ENCODE assay signal across 12 mouse cellular contexts in genomic region chr2:143990997-143991396, GRCm38 (mm10). TPM values are rescaled to one million over a fixed set of nuclear protein-coding genes. Genes with fewer than 3 reads are reported as not detected.
DNase-seq lines count a peak whose midpoint lies in the region; ATAC-seq and TF ChIP-seq lines count a peak whose summit lies in the region.
"Had no signal": no experiment of that assay in that cellular context is flagged by ENCODE, and none has a peak within 500 bp of the region (broad histone marks: within the 10 kb centered on the region; RNA-seq: fewer than 3 reads in every experiment).

No protein-coding gene starts in this region.

- TF ChIP-seq CTCF in midbrain, postnatal 0 days (IDR thresholded peaks at IDR 0.05): no peak

- intact Hi-C loops in heart, postnatal 25 days (cut with DNase I): no loop called here

- H3K4me2 ChIP-seq in heart, embryonic 13.5 days: no peak overlapping the region
- H3K4me2 ChIP-seq in midbrain, postnatal 0 days (ENCODE audit: low read depth, low read length, poor library complexity, severe bottlenecking): no peak overlapping the region
- H3K4me2 ChIP-seq: midbrain, embryonic 12.5 days had no signal

- peaks cover 30% of the 10 kb centered on the region for H3K36me3 ChIP-seq in heart, embryonic 13.5 days
- no peaks in the 10 kb centered on the region for H3K36me3 ChIP-seq in midbrain, postnatal 0 days (ENCODE audit: insufficient read depth, low read length)
- H3K36me3 ChIP-seq in midbrain, embryonic 10.5 days: peaks cover 12% of the 10 kb centered on the region
- H3K36me3 ChIP-seq: midbrain, embryonic 12.5 days had no signal

- H3K9me3 ChIP-seq in heart, embryonic 13.5 days: no peaks in the 10 kb centered on the region
- no peaks in the 10 kb centered on the region for H3K9me3 ChIP-seq in midbrain, postnatal 0 days (ENCODE audit: low read length)
- H3K9me3 ChIP-seq in midbrain, embryonic 10.5 days (replicated peaks): no peaks in the 10 kb centered on the region
- H3K9me3 ChIP-seq: midbrain, embryonic 12.5 days had no signal

- ATAC-seq in heart, embryonic 13.5 days (ENCODE audit: extremely low read depth, insufficient number of reproducible peaks, low FRiP score, low TSS enrichment): no peak
- 0 out of 2 replicates have a peak, but pooled peaks have one; percentile 52 for ATAC-seq in midbrain, postnatal 0 days (ENCODE audit: low FRiP score)
- no peak for ATAC-seq in cerebellum, adult (ENCODE audit: insufficient number of reproducible peaks, low FRiP score, low TSS enrichment)
- ATAC-seq: forebrain, embryonic 16.5 days had no signal

- peaks cover 32% of the 10 kb centered on the region for H3K4me1 ChIP-seq in heart, embryonic 13.5 days
- H3K4me1 ChIP-seq in midbrain, postnatal 0 days (ENCODE audit: insufficient read depth, low read length): no peaks in the 10 kb centered on the region
- H3K4me1 ChIP-seq in midbrain, embryonic 10.5 days: peaks cover 11% of the 10 kb centered on the region; the same call in 1 of the 2 replicates

- WGBS in heart, embryonic 13.5 days: 22% methylated on average over 1 of the region's 1 CpGs
- WGBS in midbrain, postnatal 0 days: 4% methylated on average over 1 of the region's 1 CpGs
- 23% methylated on average over 1 of the region's 1 CpGs for WGBS in midbrain, embryonic 10.5 days

- peak overlapping the region; percentile 12; the same call in 1 of the 2 replicates for H3K27ac ChIP-seq in heart, embryonic 13.5 days (replicated peaks)
- H3K27ac ChIP-seq in midbrain, postnatal 0 days (ENCODE audit: low read depth, low read length): no peak overlapping the region
- no peak overlapping the region for H3K27ac ChIP-seq in midbrain, embryonic 10.5 days (replicated peaks)
- H3K27ac ChIP-seq: midbrain, embryonic 12.5 days had no signal

- no peaks in the 10 kb centered on the region for H3K27me3 ChIP-seq in heart, embryonic 13.5 days (replicated peaks)
- no peaks in the 10 kb centered on the region for H3K27me3 ChIP-seq in midbrain, postnatal 0 days (ENCODE audit: insufficient read depth, low read length)
- no peaks in the 10 kb centered on the region for H3K27me3 ChIP-seq in midbrain, embryonic 10.5 days (ENCODE audit: low read depth, poor library complexity, severe bottlenecking)
- H3K27me3 ChIP-seq: midbrain, embryonic 12.5 days had no signal

- no peak overlapping the region for H3K4me3 ChIP-seq in heart, embryonic 13.5 days
- H3K4me3 ChIP-seq in midbrain, postnatal 0 days (ENCODE audit: low read depth, low read length): no peak overlapping the region
- H3K4me3 ChIP-seq in midbrain, embryonic 10.5 days: no peak overlapping the region
- H3K4me3 ChIP-seq: midbrain, embryonic 12.5 days had no signal

- no peak for DNase-seq in heart, postnatal 25 days (ENCODE audit: low spot score)
- DNase-seq in midbrain, postnatal 0 days (ENCODE audit: low spot score): peak; percentile 46
- DNase-seq in midbrain, embryonic 10.5 days (ENCODE audit: low spot score): no peak
- DNase-seq in kidney, postnatal 36 days: peak; percentile 84 to 89
- DNase-seq in gastrocnemius, postnatal 25 days: no peak
- DNase-seq in testis, postnatal 14 days (ENCODE audit: low spot score): no peak

- no peak overlapping the region for H3K9ac ChIP-seq in heart, embryonic 13.5 days
- no peak overlapping the region for H3K9ac ChIP-seq in midbrain, postnatal 0 days (replicated peaks; ENCODE audit: low read length, poor library complexity, severe bottlenecking)
- H3K9ac ChIP-seq: midbrain, embryonic 12.5 days had no signal

RNA-seq across cellular contexts. Expression of gene Rrbp1, which starts 20.1 kb away (rescaled TPM):
- 61.7 and 65.1 TPM in 2 replicates for polyA plus RNA-seq in heart, embryonic 13.5 days (2015; fragmentation: Nextera tagmentation; extraction: Ambion mirVana)
- total RNA-seq in heart, postnatal 25 days (2021): 100 to 1,000 TPM; 112 TPM
- 33.8 and 33.9 TPM in 2 replicates for total RNA-seq in midbrain, postnatal 0 days (2014; rRNA removed)
- polyA plus RNA-seq in midbrain, postnatal 0 days (2015; fragmentation: Nextera tagmentation; extraction: Ambion mirVana): 16.9 and 22.4 TPM in 2 replicates
- polyA plus RNA-seq in midbrain, embryonic 10.5 days (2016; fragmentation: Nextera tagmentation; extraction: Ambion mirVana): 41.7 and 48.0 TPM in 2 replicates
- 10 to 100 TPM; 43.4 to 55.8 TPM for total RNA-seq in gastrocnemius, postnatal 25 days (2021)

RNA-seq across cellular contexts. Expression of gene Banf2, which starts 41.9 kb away (rescaled TPM):
- not detected in 2 replicates for polyA plus RNA-seq in heart, embryonic 13.5 days (2015; fragmentation: Nextera tagmentation; extraction: Ambion mirVana)
- not detected for total RNA-seq in heart, postnatal 25 days (2021)
- not detected in 2 replicates for total RNA-seq in midbrain, postnatal 0 days (2014; rRNA removed)
- polyA plus RNA-seq in midbrain, postnatal 0 days (2015; fragmentation: Nextera tagmentation; extraction: Ambion mirVana): not detected in 2 replicates
- not detected in 2 replicates for polyA plus RNA-seq in midbrain, embryonic 10.5 days (2016; fragmentation: Nextera tagmentation; extraction: Ambion mirVana)
- total RNA-seq in gastrocnemius, postnatal 25 days (2021): not detected
- total RNA-seq: adrenal gland, adult 18-20 months had no signal
- polyA plus RNA-seq: forebrain, embryonic 16.5 days; heart, embryonic 14.5 days; midbrain, embryonic 12.5 days had no signal

Comparison
In these comparisons a context has a peak if more than half of its experiments do, and no peak if none do; other contexts are left out.
1. DNase-seq: peak in midbrain, postnatal 0 days (single experiment) and kidney, postnatal 36 days (2 of 2); none in heart, postnatal 25 days (single experiment), midbrain, embryonic 10.5 days (single experiment), gastrocnemius, postnatal 25 days (single experiment) and testis, postnatal 14 days (single experiment).